Mouse (Mus musculus): ENCODE data around the gene Prrc2a.

GRCm38 (mm10) chr17:35121871-35122303, 42.8 kb downstream of the Prrc2a start, which contains the start of gene Csnk2b:
- TF ChIP-seq GABPA (IDR thresholded peaks at IDR 0.05; ENCODE audit: low read depth, low read length) (no peak), CHD2 (IDR thresholded peaks at IDR 0.05; ENCODE audit: low read length) (no peak), TAL1 (IDR thresholded peaks at IDR 0.05; ENCODE audit: low read length) (no peak), BHLHE40 (IDR thresholded peaks at IDR 0.05; ENCODE audit: borderline replicate concordance, low read depth, low read length) (no peak)
